Mouse (Mus musculus) heart, adult 2 months (tissue): ENCODE measurements around the gene Barx2.

Experiments used
- CTCF ChIP-seq: fragments of 200-600 bp; IDR thresholded peaks from 2 replicates; pipeline ENCODE4 v1.8.1; 2022; ENCODE audit warnings: antibody characterized with exemption, mild to moderate bottlenecking, moderate library complexity
- EP300 ChIP-seq: fragments of 200-500 bp; IDR thresholded peaks from 2 replicates; pipeline ENCODE4 v1.6.1; 2011; ENCODE audit warnings: low read depth, low read length, control low read depth; ENCODE audit not compliant: insufficient read depth
- POLR2A ChIP-seq: fragments of 200-500 bp; IDR thresholded peaks from 2 replicates; pipeline ENCODE4 v1.6.1; 2011; ENCODE audit warnings: mild to moderate bottlenecking, low read depth, low read length, control low read depth; ENCODE audit not compliant: insufficient read depth

- TF ChIP-seq CTCF (no peak), POLR2A (no peak), EP300 (no peak)
Measured at GRCm38 (mm10) chr9:31875556-31875955, 37.7 kb downstream of the Barx2 start.
